Mouse (Mus musculus) spleen, adult 18-20 months (tissue): ENCODE results near the gene Col27a1.

Experiments used
- DNase-seq, 2 experiments: peaks; one replicate each; pipeline ENCODE4 v3.0.0; 2022; ENCODE audit warnings: mixed read lengths in 2 of 2

Col27a1 gene

GRCm38 (mm10) chr4:63314063-63314462 lies 100.3 kb downstream of the Col27a1 start:
- no peak for DNase-seq

- no peak for DNase-seq
Measured at GRCm38 (mm10) chr4:63316076-63316746, 102.4 kb downstream of the Col27a1 start.

GRCm38 (mm10) chr4:63319566-63319965 lies 105.8 kb downstream of the Col27a1 start:
- DNase-seq = peak in 1 of 2 experiments; percentile 65

GRCm38 (mm10) chr4:63323275-63323815 lies 109.5 kb downstream of the Col27a1 start:
- DNase-seq = no peak

GRCm38 (mm10) chr4:63333403-63333802 lies 119.6 kb downstream of the Col27a1 start:
- no peak for DNase-seq

- no peak for DNase-seq
Measured at GRCm38 (mm10) chr4:63338414-63339076, 124.7 kb downstream of the Col27a1 start.

GRCm38 (mm10) chr4:63342491-63342890 lies 128.7 kb downstream of the Col27a1 start:
- DNase-seq = no peak

- DNase-seq = no peak
Measured at GRCm38 (mm10) chr4:63343608-63344007, 129.8 kb downstream of the Col27a1 start.

GRCm38 (mm10) chr4:63344295-63344694 lies 130.5 kb downstream of the Col27a1 start, which contains the start of gene Orm1:
Orm1 (plus strand) TSS chr4:63344560.
- no peak for DNase-seq

- DNase-seq = no peak
Measured at GRCm38 (mm10) chr4:63345261-63345660, 131.5 kb downstream of the Col27a1 start.

GRCm38 (mm10) chr4:63346659-63347058 lies 132.9 kb downstream of the Col27a1 start:
- no peak for DNase-seq

- DNase-seq = no peak
Measured at GRCm38 (mm10) chr4:63348524-63348923, 134.7 kb downstream of the Col27a1 start.

- DNase-seq = no peak
Measured at GRCm38 (mm10) chr4:63355877-63356665, 142.3 kb downstream of the Col27a1 start, which contains the start of gene Orm3. Orm3 (plus strand) TSS chr4:63356162.

- no peak for DNase-seq
Measured at GRCm38 (mm10) chr4:63356981-63357570, 143.3 kb downstream of the Col27a1 start.

- DNase-seq = no peak
Measured at GRCm38 (mm10) chr4:63359861-63360260, 146.1 kb downstream of the Col27a1 start.

- no peak for DNase-seq
Measured at GRCm38 (mm10) chr4:63362150-63362549, 148.3 kb downstream of the Col27a1 start, which contains the start of gene Orm2. Orm2 (plus strand) TSS chr4:63362449.

GRCm38 (mm10) chr4:63368577-63368976 lies 154.8 kb downstream of the Col27a1 start:
- peak; percentile 73 to 88 for DNase-seq

GRCm38 (mm10) chr4:63370897-63371296 lies 157.1 kb downstream of the Col27a1 start:
- no peak for DNase-seq

- DNase-seq = peak in 1 of 2 experiments; percentile 67
Measured at GRCm38 (mm10) chr4:63371890-63372289, 158.1 kb downstream of the Col27a1 start.

GRCm38 (mm10) chr4:63373404-63373803 lies 159.6 kb downstream of the Col27a1 start:
- no peak for DNase-seq

- no peak for DNase-seq
Measured at GRCm38 (mm10) chr4:63374331-63374730, 160.5 kb downstream of the Col27a1 start.

GRCm38 (mm10) chr4:63375367-63375766 lies 161.6 kb downstream of the Col27a1 start:
- DNase-seq = no peak

GRCm38 (mm10) chr4:63377483-63377882 lies 163.7 kb downstream of the Col27a1 start:
- no peak for DNase-seq
